Mouse (Mus musculus) heart, embryonic 14.5 days (tissue): ENCODE measurements at regions not wholly inside any gene's neighbourhood (a gene's known extent, or its start where the extent isn't known, plus 50 kb on each side); places are given as distances from the start of the nearest gene placed in this dataset.

Source experiments
- ATAC-seq: fragments of 200-750 bp; cut with Nextera tagmentation; 2 replicates; pipeline ENCODE4 v1.8.0; 2017; ENCODE audit warnings: low read depth, moderate TSS enrichment; ENCODE audit not compliant: insufficient number of reproducible peaks, insufficient read depth, low FRiP score
- H3K27ac ChIP-seq, 2 experiments: fragments of 200-500 bp in 1 of 2; fragments of 300-500 bp in 1 of 2; sonication (generic) in 1 of 2; replicated peaks in 1 of 2; 2 replicates each; pipeline ENCODE4 v1.5.1; 2012 to 2014; ENCODE audit warnings: low read depth in 2 of 2, low read length in 2 of 2, control low read depth in 1 of 2, mild to moderate bottlenecking in 1 of 2, mixed read lengths in 1 of 2; ENCODE audit not compliant: control insufficient read depth in 1 of 2, insufficient read depth in 1 of 2
- H3K27me3 ChIP-seq: fragments of 300-500 bp; sonication (generic); 2 replicates; pipeline ENCODE4 v1.6.1; 2014; ENCODE audit warnings: mild to moderate bottlenecking, low read length, control low read depth; ENCODE audit not compliant: control insufficient read depth, insufficient read depth
- H3K36me3 ChIP-seq: fragments of 300-500 bp; sonication (generic); 2 replicates; pipeline ENCODE4 v1.6.1; 2014; ENCODE audit warnings: mild to moderate bottlenecking, control low read depth, low read length, mixed read lengths; ENCODE audit not compliant: control insufficient read depth, insufficient read depth
- H3K4me1 ChIP-seq, 2 experiments: fragments of 200-500 bp in 1 of 2; fragments of 300-500 bp in 1 of 2; sonication (generic) in 1 of 2; 2 replicates each; pipeline ENCODE4 v1.6.1; 2012 to 2014; ENCODE audit warnings: low read length in 2 of 2, control low read depth in 1 of 2, mixed read lengths in 1 of 2; ENCODE audit not compliant: control insufficient read depth in 2 of 2, insufficient read depth in 2 of 2
- H3K4me2 ChIP-seq: fragments of 300-500 bp; sonication (generic); 2 replicates; pipeline ENCODE4 v1.6.1; 2014; ENCODE audit warnings: mild to moderate bottlenecking, low read length
- H3K4me3 ChIP-seq, 2 experiments: fragments of 200-500 bp in 1 of 2; fragments of 300-500 bp in 1 of 2; sonication (generic) in 1 of 2; 2 replicates each; pipeline ENCODE4 v1.5.1; 2012 to 2014; ENCODE audit warnings: low read length in 2 of 2, mild to moderate bottlenecking in 2 of 2, control low read depth in 1 of 2, low read depth in 1 of 2, moderate library complexity in 1 of 2; ENCODE audit not compliant: control insufficient read depth in 1 of 2, insufficient read depth in 1 of 2
- H3K9ac ChIP-seq: fragments of 300-500 bp; sonication (generic); 2 replicates; pipeline ENCODE4 v1.6.1; 2014; ENCODE audit warnings: mild to moderate bottlenecking, low read length
- H3K9me3 ChIP-seq: fragments of 300-500 bp; sonication (generic); 2 replicates; pipeline ENCODE4 v1.6.1; 2016; ENCODE audit warnings: low read length, control low read depth; ENCODE audit not compliant: control insufficient read depth
- whole genome bisulfite sequencing: fragments of 180-500 bp; shearing (Covaris S2); extraction: QIAGEN DNeasy Blood & Tissue Kit; methylation state at CpG from one replicate; pipeline ENCODE4 v1.1.7; 2014; 5-methylcytosine and 5-hydroxymethylcytosine counted together

GRCm38 (mm10) chr13:29136231-29136630 lies 182.7 kb upstream of the Sox4 start:
- Histone ChIP-seq H3K27me3 (no peaks in the 10 kb centered on the region), H3K4me2 (no peak overlapping the region), H3K4me1 (no peaks in the 10 kb centered on the region), H3K27ac (no peak overlapping the region), H3K9me3 (0 out of 2 replicates have a peak, but pooled peaks cover 5% of the 10 kb centered on the region), H3K9ac (no peak overlapping the region), H3K36me3 (no peaks in the 10 kb centered on the region), H3K4me3 (no peak overlapping the region)
- 65% methylated on average over 2 of the region's 2 CpGs for WGBS
- ATAC-seq: no peak

- H3K9ac ChIP-seq: no peak overlapping the region
- no peak overlapping the region for H3K4me2 ChIP-seq
- no peaks in the 10 kb centered on the region for H3K36me3 ChIP-seq
- no peak overlapping the region for H3K4me3 ChIP-seq
- no peaks in the 10 kb centered on the region for H3K27me3 ChIP-seq
- H3K4me1 ChIP-seq: peaks cover 0 to 4% of the 10 kb centered on the region in 2 experiments; a peak in 2 of 4 replicates
- no peak for ATAC-seq
- no peaks in the 10 kb centered on the region for H3K9me3 ChIP-seq
- no peak overlapping the region for H3K27ac ChIP-seq
These were observed 174.0 kb upstream of the Sox4 start for GRCm38 (mm10) chr13:29127499-29127898.

GRCm38 (mm10) chr13:29123477-29123876 lies 170.0 kb upstream of the Sox4 start:
- Histone ChIP-seq H3K27me3 (no peaks in the 10 kb centered on the region), H3K36me3 (no peaks in the 10 kb centered on the region), H3K9ac (no peak overlapping the region), H3K4me2 (no peak overlapping the region), H3K9me3 (no peaks in the 10 kb centered on the region; the same call in 1 of the 2 replicates), H3K27ac (no peak overlapping the region), H3K4me3 (no peak overlapping the region), H3K4me1 (peaks cover 0 to 4% of the 10 kb centered on the region in 2 experiments; a peak in 2 of 4 replicates)
- ATAC-seq: no peak
- WGBS: 69% methylated on average over 7 of the region's 7 CpGs

- peaks cover 0 to 4% of the 10 kb centered on the region in 2 experiments; a peak in 2 of 4 replicates for H3K4me1 ChIP-seq
- H3K4me3 ChIP-seq: no peak overlapping the region
- no peaks in the 10 kb centered on the region for H3K36me3 ChIP-seq
- H3K4me2 ChIP-seq: no peak overlapping the region
- no peak overlapping the region for H3K27ac ChIP-seq
- H3K9me3 ChIP-seq: no peaks in the 10 kb centered on the region; the same call in 1 of the 2 replicates
- WGBS: 79% methylated on average over 5 of the region's 5 CpGs
- H3K27me3 ChIP-seq: no peaks in the 10 kb centered on the region
- ATAC-seq: no peak
- no peak overlapping the region for H3K9ac ChIP-seq
These were observed 167.6 kb upstream of the Sox4 start for GRCm38 (mm10) chr13:29121121-29121520.

GRCm38 (mm10) chr13:29119357-29119756 lies 165.8 kb upstream of the Sox4 start:
- Histone ChIP-seq H3K9me3 (no peaks in the 10 kb centered on the region; the same call in 1 of the 2 replicates), H3K27ac (no peak overlapping the region), H3K27me3 (no peaks in the 10 kb centered on the region), H3K9ac (no peak overlapping the region), H3K36me3 (no peaks in the 10 kb centered on the region), H3K4me3 (no peak overlapping the region), H3K4me2 (no peak overlapping the region), H3K4me1 (peaks cover 0 to 3% of the 10 kb centered on the region in 2 experiments; a peak in 2 of 4 replicates)
- ATAC-seq: no peak
- 9% methylated on average over 1 of the region's 1 CpGs for WGBS

- ATAC-seq: no peak
These were observed 161.5 kb upstream of the Sox4 start for GRCm38 (mm10) chr13:29114998-29115495.

GRCm38 (mm10) chr13:29110127-29110526 lies 156.6 kb upstream of the Sox4 start:
- Histone ChIP-seq H3K9me3 (0 out of 2 replicates have a peak, but pooled peaks cover 2% of the 10 kb centered on the region), H3K36me3 (no peaks in the 10 kb centered on the region), H3K4me1 (no peaks in the 10 kb centered on the region), H3K4me2 (no peak overlapping the region), H3K4me3 (no peak overlapping the region), H3K27ac (no peak overlapping the region), H3K9ac (no peak overlapping the region), H3K27me3 (no peaks in the 10 kb centered on the region)
- WGBS: 80% methylated on average over 5 of the region's 5 CpGs
- ATAC-seq: no peak

More at GRCm38 (mm10) chr13:29114998-29115495, 161.5 kb upstream of the Sox4 start:
- Histone ChIP-seq H3K4me2 (no peak overlapping the region), H3K27me3 (no peaks in the 10 kb centered on the region), H3K4me1 (no peaks in the 10 kb centered on the region), H3K9me3 (0 out of 2 replicates have a peak, but pooled peaks cover 2% of the 10 kb centered on the region), H3K9ac (no peak overlapping the region), H3K27ac (no peak overlapping the region), H3K4me3 (no peak overlapping the region), H3K36me3 (no peaks in the 10 kb centered on the region)
- 93% methylated on average over 3 of the region's 3 CpGs for WGBS
